Mouse (Mus musculus) liver, adult 2 months (tissue): Measurements from ENCODE around the gene Anpep. TPM values are rescaled to one million over a fixed set of nuclear protein-coding genes. Genes with fewer than 3 reads are reported as not detected.

ENCODE experiments used
- DNase-seq: peaks from one replicate; pipeline ENCODE4 v3.0.0-alpha.2; 2011; ENCODE audit warnings: low read depth, low spot score; ENCODE audit errors: extremely low read depth
- H3K27ac ChIP-seq: fragments of 200-500 bp; replicated peaks from 2 replicates; pipeline ENCODE4 v1.5.1; 2012; ENCODE audit warnings: low read depth, mild to moderate bottlenecking, control low read depth, inconsistent platforms, low read length; ENCODE audit not compliant: insufficient read depth
- H3K27me3 ChIP-seq: fragments of 200-500 bp; 2 replicates; pipeline ENCODE4 v1.6.1; 2012; ENCODE audit warnings: mild to moderate bottlenecking, moderate library complexity, low read length, inconsistent platforms; ENCODE audit not compliant: control insufficient read depth, insufficient read depth
- H3K36me3 ChIP-seq: fragments of 200-500 bp; 2 replicates; pipeline ENCODE4 v1.6.1; 2012; ENCODE audit warnings: low read length, inconsistent platforms; ENCODE audit not compliant: control insufficient read depth, insufficient read depth
- H3K4me1 ChIP-seq: fragments of 200-500 bp; 2 replicates; pipeline ENCODE4 v1.6.1; 2011; ENCODE audit warnings: low read length; ENCODE audit not compliant: control insufficient read depth, insufficient read depth
- H3K4me3 ChIP-seq: fragments of 200-500 bp; 2 replicates; pipeline ENCODE4 v1.5.1; 2011; ENCODE audit warnings: low read depth, mild to moderate bottlenecking, control low read depth, low read length, moderate library complexity; ENCODE audit not compliant: insufficient read depth
- H3K79me2 ChIP-seq: fragments of 200-500 bp; 2 replicates; pipeline ENCODE4 v1.6.1; 2012; ENCODE audit warnings: inconsistent platforms, mild to moderate bottlenecking, low read length, moderate library complexity; ENCODE audit not compliant: control insufficient read depth, insufficient read depth
- H3K9ac ChIP-seq: fragments of 200-500 bp; 2 replicates; pipeline ENCODE4 v1.6.1; 2012; ENCODE audit warnings: low read depth, mild to moderate bottlenecking, control low read depth, inconsistent platforms, low read length
- CTCF ChIP-seq: fragments of 200-500 bp; IDR thresholded peaks from 2 replicates; pipeline ENCODE4 v1.5.1; 2011; ENCODE audit warnings: low read depth, low read length, control low read depth
- POLR2A ChIP-seq: fragments of 200-500 bp; IDR thresholded peaks from 2 replicates; pipeline ENCODE4 v1.6.1; 2011; ENCODE audit warnings: low read length, control low read depth; ENCODE audit not compliant: insufficient read depth; ENCODE audit errors: extremely low read depth
- WGBS: fragments of 180-500 bp; shearing (Covaris S2); methylation state at CpG from one replicate; pipeline ENCODE4 v1.1.7; 2018; 5-methylcytosine and 5-hydroxymethylcytosine counted together
- polyA plus RNA-seq: library from polyadenylated mRNA; depleted of rRNA; stranded (reverse); fragments of >200 nt; gene quantifications from 2 replicates; pipeline ENCODE4 v1.2.3, GENCODE M21; 2012; rRNA removed
- total RNA-seq: library from RNA; depleted of rRNA; stranded (reverse); fragments of >200 nt; gene quantifications from 2 replicates; pipeline ENCODE4 v1.2.3, GENCODE M21; 2014; rRNA removed

Gene Anpep
- total RNA-seq (31.4 and 56.5 TPM in 2 replicates), polyA plus RNA-seq (92.5 and 100 TPM in 2 replicates)

- H3K9ac ChIP-seq, result no peak within 1 kb of the TSS
- no peak within 1 kb of the TSS for H3K4me3 ChIP-seq
- no peaks in the 10 kb centered on the region for H3K27me3 ChIP-seq
- H3K4me1 ChIP-seq, result no peaks in the 10 kb centered on the region
- no peak for TF ChIP-seq POLR2A
- no peak for TF ChIP-seq CTCF
- no peak within 1 kb of the TSS for H3K27ac ChIP-seq
- WGBS, result 85% methylated on average over 9 of the region's 9 CpGs
- no peaks in the 10 kb centered on the region for H3K36me3 ChIP-seq
- DNase-seq, result no peak
- H3K79me2 ChIP-seq, result no peaks in the 10 kb centered on the region
Measured at GRCm38 (mm10) chr7:79860811-79861210, at the start of gene Anpep. Gene Anpep (minus strand): TSS chr7:79861059.

GRCm38 (mm10) chr7:79907356-79907755 is 46.5 kb upstream of the Anpep start:
- DNase-seq, result peak; percentile 86
- Histone ChIP-seq H3K36me3 (peaks cover 22% of the 10 kb centered on the region), H3K27ac (no peak overlapping the region), H3K27me3 (no peaks in the 10 kb centered on the region), H3K9ac (no peak overlapping the region), H3K4me3 (no peak overlapping the region), H3K79me2 (no peaks in the 10 kb centered on the region), H3K4me1 (peaks cover 8% of the 10 kb centered on the region)
- 10% methylated on average over 2 of the region's 2 CpGs for WGBS
- TF ChIP-seq CTCF (no peak), POLR2A (no peak)

DNA sequence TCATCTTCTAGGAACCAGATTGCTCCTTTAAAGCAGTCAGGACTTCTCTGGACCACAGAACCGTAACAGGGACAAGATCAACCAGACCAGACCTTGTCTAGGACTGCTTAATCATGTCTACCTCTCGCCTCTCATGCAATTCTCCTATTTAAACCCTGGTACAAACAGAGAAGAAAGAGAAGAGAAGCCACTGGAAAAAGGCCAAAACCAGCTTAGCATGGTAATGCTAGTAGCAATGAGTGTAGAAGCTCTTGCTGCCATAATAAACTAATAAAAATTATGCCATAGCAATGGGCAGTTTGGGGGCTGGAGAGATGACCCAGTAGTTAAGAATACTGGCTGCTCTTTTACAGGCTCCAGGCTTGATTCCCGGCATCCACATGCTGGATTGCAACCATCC is 46.1 kb upstream of the Anpep start:
- no peaks in the 10 kb centered on the region for H3K27me3 ChIP-seq
- H3K36me3 ChIP-seq, result peaks cover 22% of the 10 kb centered on the region
- no peak overlapping the region for H3K4me3 ChIP-seq
- H3K27ac ChIP-seq, result peak overlapping the region; percentile 31; the same call in 1 of the 2 replicates
- no peak for TF ChIP-seq POLR2A
- no peak for TF ChIP-seq CTCF
- peaks cover 8% of the 10 kb centered on the region for H3K4me1 ChIP-seq
- 67% methylated on average over 3 of the region's 3 CpGs for WGBS
- H3K9ac ChIP-seq, result no peak overlapping the region
- no peaks in the 10 kb centered on the region for H3K79me2 ChIP-seq
- DNase-seq, result no peak

DNA sequence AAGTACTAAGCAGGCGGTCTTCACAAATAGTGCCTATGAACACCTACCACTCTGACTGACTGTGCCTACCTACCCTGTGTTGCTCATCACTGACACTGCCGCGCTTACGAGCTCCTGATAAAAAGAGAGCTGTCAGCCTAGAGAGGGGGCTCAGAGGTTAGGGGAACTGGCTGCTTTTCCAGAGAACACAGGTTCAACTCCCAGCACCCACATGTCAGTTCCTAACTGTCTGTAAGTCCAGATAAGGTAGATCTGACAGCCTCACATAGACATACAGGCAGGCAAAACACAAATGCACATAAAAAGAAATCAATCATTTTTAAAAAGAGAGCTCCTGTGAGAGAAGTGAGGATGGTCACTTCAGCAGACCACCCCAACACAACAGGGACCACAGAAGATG is 44.3 kb upstream of the Anpep start:
- TF ChIP-seq CTCF (no peak), POLR2A (no peak)
- no peaks in the 10 kb centered on the region for H3K79me2 ChIP-seq
- no peak overlapping the region for H3K4me3 ChIP-seq
- H3K27me3 ChIP-seq, result no peaks in the 10 kb centered on the region
- H3K9ac ChIP-seq, result no peak overlapping the region
- DNase-seq, result no peak
- H3K36me3 ChIP-seq, result peaks cover 28% of the 10 kb centered on the region
- H3K4me1 ChIP-seq, result peaks cover 8% of the 10 kb centered on the region
- no peak overlapping the region for H3K27ac ChIP-seq
- WGBS, result 98% methylated on average over 4 of the region's 4 CpGs

GRCm38 (mm10) chr7:79903160-79903792 is 42.4 kb upstream of the Anpep start:
- no peak overlapping the region for H3K4me3 ChIP-seq
- no peak overlapping the region for H3K27ac ChIP-seq
- H3K27me3 ChIP-seq, result no peaks in the 10 kb centered on the region
- peaks cover 26% of the 10 kb centered on the region for H3K36me3 ChIP-seq
- 89% methylated on average over 8 of the region's 8 CpGs for WGBS
- no peak for DNase-seq
- no peak overlapping the region for H3K9ac ChIP-seq
- H3K79me2 ChIP-seq, result no peaks in the 10 kb centered on the region
- peaks cover 8% of the 10 kb centered on the region for H3K4me1 ChIP-seq
- TF ChIP-seq CTCF, result no peak
- TF ChIP-seq POLR2A, result no peak

GRCm38 (mm10) chr7:79900753-79901152 is 39.9 kb upstream of the Anpep start:
- H3K4me3 ChIP-seq, result no peak overlapping the region
- H3K27me3 ChIP-seq, result no peaks in the 10 kb centered on the region
- TF ChIP-seq POLR2A, result no peak
- no peak for TF ChIP-seq CTCF
- no peaks in the 10 kb centered on the region for H3K79me2 ChIP-seq
- H3K9ac ChIP-seq, result no peak overlapping the region
- no peak overlapping the region for H3K27ac ChIP-seq
- H3K4me1 ChIP-seq, result no peaks in the 10 kb centered on the region
- no peak for DNase-seq
- WGBS, result 86% methylated on average over 6 of the region's 6 CpGs
- peaks cover 26% of the 10 kb centered on the region for H3K36me3 ChIP-seq
